Mouse (Mus musculus): ENCODE results near the gene Lpgat1.

Lpgat1 gene

GRCm38 (mm10) chr1:191736425-191736824 is 18.8 kb downstream of the Lpgat1 start:
- no peak for DNase-seq

GRCm38 (mm10) chr1:191737871-191738270 is 20.2 kb downstream of the Lpgat1 start:
- DNase-seq = peak; percentile 54

GRCm38 (mm10) chr1:191738726-191739125 is 21.1 kb downstream of the Lpgat1 start:
- DNase-seq = no peak

GRCm38 (mm10) chr1:191740587-191741361 is 23.1 kb downstream of the Lpgat1 start:
- DNase-seq = no peak

GRCm38 (mm10) chr1:191741635-191742034 is 24.0 kb downstream of the Lpgat1 start:
- DNase-seq = no peak

GRCm38 (mm10) chr1:191748431-191748830 is 30.8 kb downstream of the Lpgat1 start:
- no peak for DNase-seq

GRCm38 (mm10) chr1:191756520-191757199 is 39.0 kb downstream of the Lpgat1 start:
- DNase-seq = peak; percentile 50

GRCm38 (mm10) chr1:191774106-191774505 is 56.5 kb downstream of the Lpgat1 start:
- no peak for DNase-seq

GRCm38 (mm10) chr1:191775116-191775515 is 57.5 kb downstream of the Lpgat1 start:
- no peak for DNase-seq

GRCm38 (mm10) chr1:191777521-191777920 is 59.9 kb downstream of the Lpgat1 start:
- no peak for DNase-seq

GRCm38 (mm10) chr1:191780470-191780869 is 62.8 kb downstream of the Lpgat1 start:
- no peak for DNase-seq

- no peak for DNase-seq
Measured at GRCm38 (mm10) chr1:191785108-191785507, 67.5 kb downstream of the Lpgat1 start.

- DNase-seq = no peak
Measured at GRCm38 (mm10) chr1:191786255-191786654, 68.6 kb downstream of the Lpgat1 start.

GRCm38 (mm10) chr1:191787379-191787778 is 69.7 kb downstream of the Lpgat1 start:
- DNase-seq = no peak

- peak; percentile 80 for DNase-seq
Measured at GRCm38 (mm10) chr1:191792991-191793390, 75.4 kb downstream of the Lpgat1 start.

GRCm38 (mm10) chr1:191793888-191794532 is 76.4 kb downstream of the Lpgat1 start:
- peak; percentile 29 for DNase-seq

- no peak for DNase-seq
Measured at GRCm38 (mm10) chr1:191796238-191796896, 78.7 kb downstream of the Lpgat1 start.

GRCm38 (mm10) chr1:191802093-191802819 is 84.6 kb downstream of the Lpgat1 start:
- DNase-seq = peak; percentile 48

- DNase-seq = no peak
Measured at GRCm38 (mm10) chr1:191802820-191803655, 85.4 kb downstream of the Lpgat1 start.

- no peak for DNase-seq
Measured at GRCm38 (mm10) chr1:191804747-191805146, 87.1 kb downstream of the Lpgat1 start.

- no peak for DNase-seq
Measured at GRCm38 (mm10) chr1:191805788-191806187, 88.2 kb downstream of the Lpgat1 start.
